Mouse (Mus musculus) heart, embryonic 14.5 days (tissue): ENCODE measurements at regions not wholly inside any gene's neighbourhood (a gene's known extent, or its start where the extent isn't known, plus 50 kb on each side); places are given as distances from the start of the nearest gene placed in this dataset.
A peak's percentile ranks its signal among the peaks of the same experiment; 100 is the strongest.

Source experiments
- ATAC-seq: fragments of 200-750 bp; cut with Nextera tagmentation; 2 replicates; pipeline ENCODE4 v1.8.0; 2017; ENCODE audit warnings: low read depth, moderate TSS enrichment; ENCODE audit not compliant: insufficient number of reproducible peaks, insufficient read depth, low FRiP score
- H3K27ac ChIP-seq, 2 experiments: fragments of 200-500 bp in 1 of 2; fragments of 300-500 bp in 1 of 2; sonication (generic) in 1 of 2; replicated peaks in 1 of 2; 2 replicates each; pipeline ENCODE4 v1.5.1; 2012 to 2014; ENCODE audit warnings: low read depth in 2 of 2, low read length in 2 of 2, control low read depth in 1 of 2, mild to moderate bottlenecking in 1 of 2, mixed read lengths in 1 of 2; ENCODE audit not compliant: control insufficient read depth in 1 of 2, insufficient read depth in 1 of 2
- H3K27me3 ChIP-seq: fragments of 300-500 bp; sonication (generic); 2 replicates; pipeline ENCODE4 v1.6.1; 2014; ENCODE audit warnings: mild to moderate bottlenecking, low read length, control low read depth; ENCODE audit not compliant: control insufficient read depth, insufficient read depth
- H3K36me3 ChIP-seq: fragments of 300-500 bp; sonication (generic); 2 replicates; pipeline ENCODE4 v1.6.1; 2014; ENCODE audit warnings: mild to moderate bottlenecking, control low read depth, low read length, mixed read lengths; ENCODE audit not compliant: control insufficient read depth, insufficient read depth
- H3K4me1 ChIP-seq, 2 experiments: fragments of 200-500 bp in 1 of 2; fragments of 300-500 bp in 1 of 2; sonication (generic) in 1 of 2; 2 replicates each; pipeline ENCODE4 v1.6.1; 2012 to 2014; ENCODE audit warnings: low read length in 2 of 2, control low read depth in 1 of 2, mixed read lengths in 1 of 2; ENCODE audit not compliant: control insufficient read depth in 2 of 2, insufficient read depth in 2 of 2
- H3K4me2 ChIP-seq: fragments of 300-500 bp; sonication (generic); 2 replicates; pipeline ENCODE4 v1.6.1; 2014; ENCODE audit warnings: mild to moderate bottlenecking, low read length
- H3K4me3 ChIP-seq, 2 experiments: fragments of 200-500 bp in 1 of 2; fragments of 300-500 bp in 1 of 2; sonication (generic) in 1 of 2; 2 replicates each; pipeline ENCODE4 v1.5.1; 2012 to 2014; ENCODE audit warnings: low read length in 2 of 2, mild to moderate bottlenecking in 2 of 2, control low read depth in 1 of 2, low read depth in 1 of 2, moderate library complexity in 1 of 2; ENCODE audit not compliant: control insufficient read depth in 1 of 2, insufficient read depth in 1 of 2
- H3K9ac ChIP-seq: fragments of 300-500 bp; sonication (generic); 2 replicates; pipeline ENCODE4 v1.6.1; 2014; ENCODE audit warnings: mild to moderate bottlenecking, low read length
- H3K9me3 ChIP-seq: fragments of 300-500 bp; sonication (generic); 2 replicates; pipeline ENCODE4 v1.6.1; 2016; ENCODE audit warnings: low read length, control low read depth; ENCODE audit not compliant: control insufficient read depth
- WGBS: fragments of 180-500 bp; shearing (Covaris S2); extraction: QIAGEN DNeasy Blood & Tissue Kit; methylation state at CpG from one replicate; pipeline ENCODE4 v1.1.7; 2014; 5-methylcytosine and 5-hydroxymethylcytosine counted together

GRCm38 (mm10) chr9:43532187-43532586 lies 211.6 kb upstream of the Nectin1 start:
- ATAC-seq = no peak

GRCm38 (mm10) chr9:43535967-43536366 lies 207.8 kb upstream of the Nectin1 start:
- Histone ChIP-seq H3K27ac (no peak overlapping the region), H3K4me3 (no peak overlapping the region), H3K9ac (no peak overlapping the region), H3K4me2 (no peak overlapping the region), H3K36me3 (no peaks in the 10 kb centered on the region), H3K9me3 (no peaks in the 10 kb centered on the region), H3K4me1 (no peaks in the 10 kb centered on the region; a peak in 1 of 4 replicates), H3K27me3 (no peaks in the 10 kb centered on the region)
- ATAC-seq = no peak
- 76% methylated on average over 7 of the region's 7 CpGs for WGBS

More at GRCm38 (mm10) chr9:43532187-43532586, 211.6 kb upstream of the Nectin1 start:
- Histone ChIP-seq H3K27ac (no peak overlapping the region), H3K27me3 (no peaks in the 10 kb centered on the region), H3K9ac (no peak overlapping the region), H3K9me3 (no peaks in the 10 kb centered on the region), H3K4me3 (no peak overlapping the region), H3K4me1 (no peaks in the 10 kb centered on the region; a peak in 1 of 4 replicates), H3K4me2 (no peak overlapping the region), H3K36me3 (no peaks in the 10 kb centered on the region)
- 37% methylated on average over 2 of the region's 2 CpGs for WGBS

- no peaks in the 10 kb centered on the region; a peak in 1 of 4 replicates for H3K4me1 ChIP-seq
- H3K27me3 ChIP-seq = no peaks in the 10 kb centered on the region
- ATAC-seq = no peak
- H3K9ac ChIP-seq = no peak overlapping the region
- H3K9me3 ChIP-seq = no peaks in the 10 kb centered on the region
- H3K4me3 ChIP-seq = no peak overlapping the region
- H3K36me3 ChIP-seq = no peaks in the 10 kb centered on the region
- WGBS = 85% methylated on average over 11 of the region's 11 CpGs
- no peak overlapping the region for H3K4me2 ChIP-seq
- H3K27ac ChIP-seq = no peak overlapping the region
Measured at GRCm38 (mm10) chr9:43537121-43537520, 206.7 kb upstream of the Nectin1 start.

DNA sequence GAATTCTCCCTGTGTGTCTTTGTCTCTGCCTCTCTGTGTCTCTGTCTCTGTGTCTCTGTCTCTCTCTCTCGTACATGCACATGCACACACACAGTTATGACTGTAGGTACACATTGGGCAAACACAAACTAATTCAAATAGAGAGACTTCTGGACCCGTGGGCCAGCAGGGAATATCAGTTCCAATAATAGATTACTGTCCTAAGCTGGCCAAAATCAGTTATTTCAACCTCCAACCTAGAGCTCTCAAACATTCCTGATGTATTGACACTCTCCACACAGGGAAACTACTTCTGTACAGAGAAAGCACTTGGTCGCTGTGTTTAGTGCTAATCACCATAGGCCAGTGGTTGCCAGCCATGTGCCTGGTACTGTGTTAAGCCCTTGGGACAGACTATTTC lies 203.7 kb upstream of the Nectin1 start:
- Histone ChIP-seq H3K4me3 (no peak overlapping the region), H3K27me3 (no peaks in the 10 kb centered on the region), H3K9ac (no peak overlapping the region), H3K4me1 (peaks cover 3 to 4% of the 10 kb centered on the region in 2 experiments), H3K4me2 (no peak overlapping the region), H3K27ac (no peak overlapping the region), H3K36me3 (no peaks in the 10 kb centered on the region), H3K9me3 (no peaks in the 10 kb centered on the region)
- ATAC-seq = no peak
- WGBS = 75% methylated on average over 3 of the region's 3 CpGs

DNA sequence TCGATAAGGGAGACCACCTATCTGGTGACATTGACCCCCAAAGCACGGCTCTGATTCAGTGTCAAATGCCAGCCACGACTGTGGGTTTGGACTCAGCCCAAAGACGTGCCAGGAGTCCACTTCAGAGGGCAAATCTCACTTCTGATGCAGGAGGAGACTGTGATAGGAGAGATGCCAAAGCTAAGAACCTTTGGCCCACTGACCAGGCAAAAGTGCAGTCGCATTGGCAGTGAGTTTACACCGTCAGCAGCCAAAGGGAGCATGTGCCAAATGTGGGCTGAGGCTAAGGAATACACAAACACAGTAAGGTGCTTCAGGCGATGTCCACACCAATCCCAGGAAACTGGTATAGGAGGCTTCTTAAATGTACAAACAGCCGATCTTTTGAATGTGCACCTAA lies 202.6 kb upstream of the Nectin1 start:
- ATAC-seq = no peak
- 71% methylated on average over 8 of the region's 8 CpGs for WGBS
- no peak overlapping the region for H3K9ac ChIP-seq

GRCm38 (mm10) chr9:43542077-43542654 lies 201.6 kb upstream of the Nectin1 start:
- peaks cover 6 to 7% of the 10 kb centered on the region in 2 experiments for H3K4me1 ChIP-seq
- ATAC-seq = no peak
- 81% methylated on average over 9 of the region's 9 CpGs for WGBS

More for the DNA sequence above, 202.6 kb upstream of the Nectin1 start:
- Histone ChIP-seq H3K27me3 (no peaks in the 10 kb centered on the region), H3K4me3 (no peak overlapping the region), H3K4me1 (peaks cover 6 to 7% of the 10 kb centered on the region in 2 experiments), H3K27ac (no peak overlapping the region), H3K36me3 (no peaks in the 10 kb centered on the region), H3K4me2 (no peak overlapping the region), H3K9me3 (no peaks in the 10 kb centered on the region)

DNA sequence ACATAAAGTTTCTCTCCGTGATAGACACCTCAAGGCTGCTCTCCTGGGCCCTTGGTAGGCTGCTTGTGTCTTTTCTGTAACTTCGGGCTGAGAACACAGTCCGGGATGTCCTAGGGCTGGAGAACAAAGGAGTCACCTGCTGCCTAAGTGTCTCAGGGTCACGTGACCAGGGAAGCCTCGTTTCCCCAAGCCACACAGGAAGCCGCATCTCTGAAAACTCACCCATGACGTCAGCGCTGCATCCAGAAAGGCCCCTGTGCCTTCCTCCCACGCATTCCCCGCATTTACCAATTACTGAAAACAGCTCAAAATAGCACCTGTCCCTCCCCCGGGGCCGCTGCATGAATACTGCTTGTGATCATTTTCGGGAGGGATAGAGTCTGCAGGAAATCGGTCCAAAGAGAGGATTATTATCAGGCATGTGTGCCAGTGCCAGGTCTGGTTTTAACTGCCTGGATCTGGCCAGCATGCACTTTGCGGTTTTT lies 198.7 kb upstream of the Nectin1 start:
- Histone ChIP-seq H3K36me3 (no peaks in the 10 kb centered on the region), H3K4me3 (no peak overlapping the region), H3K27me3 (no peaks in the 10 kb centered on the region), H3K9me3 (no peaks in the 10 kb centered on the region), H3K27ac (no peak overlapping the region), H3K4me2 (peak overlapping the region; percentile 22; the same call in 1 of the 2 replicates), H3K4me1 (peaks cover 7 to 9% of the 10 kb centered on the region in 2 experiments), H3K9ac (no peak overlapping the region)
- ATAC-seq = no peak; the same call in 1 of the 2 replicates
- 21% methylated on average over 15 of the region's 15 CpGs for WGBS

More at GRCm38 (mm10) chr9:43542077-43542654, 201.6 kb upstream of the Nectin1 start:
- Histone ChIP-seq H3K27me3 (no peaks in the 10 kb centered on the region), H3K4me3 (no peak overlapping the region), H3K36me3 (no peaks in the 10 kb centered on the region), H3K4me2 (no peak overlapping the region), H3K9me3 (no peaks in the 10 kb centered on the region), H3K27ac (no peak overlapping the region), H3K9ac (no peak overlapping the region)

- Histone ChIP-seq H3K4me3 (no peak overlapping the region), H3K9ac (no peak overlapping the region), H3K27ac (no peak overlapping the region), H3K36me3 (no peaks in the 10 kb centered on the region), H3K4me2 (no peak overlapping the region), H3K9me3 (no peaks in the 10 kb centered on the region), H3K27me3 (no peaks in the 10 kb centered on the region), H3K4me1 (peaks cover 7 to 9% of the 10 kb centered on the region in 2 experiments)
- 46% methylated on average over 4 of the region's 4 CpGs for WGBS
- ATAC-seq = no peak
Measured at GRCm38 (mm10) chr9:43548883-43549282, 194.9 kb upstream of the Nectin1 start.
